23 mouse cellular contexts compared by ENCODE assay signal in the genomic region with DNA sequence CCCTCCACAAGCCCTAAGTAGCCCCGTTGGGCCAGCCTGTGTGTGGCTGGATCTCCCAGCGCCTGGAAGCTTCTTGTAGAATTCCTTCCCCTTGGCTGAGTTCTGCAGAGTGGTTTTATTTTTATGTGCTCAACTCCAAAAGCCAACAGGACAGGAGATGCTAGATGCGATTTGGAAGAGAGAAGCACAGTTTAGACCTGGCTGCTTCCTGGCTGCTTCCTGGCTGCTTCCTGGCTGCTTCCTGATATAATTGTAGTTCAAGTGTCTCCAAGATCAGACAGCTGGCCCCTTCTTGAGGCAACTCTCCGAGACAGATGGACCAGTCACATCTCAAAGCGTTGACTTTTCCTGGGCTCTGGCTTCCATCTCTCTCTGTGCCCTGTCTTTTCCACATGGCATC.
DNase-seq lines count a peak whose midpoint lies in the region; ATAC-seq and TF ChIP-seq lines count a peak whose summit lies in the region.
"Had no signal": no experiment of that assay in that cellular context is flagged by ENCODE, and none has a peak within 500 bp of the region (broad histone marks: within the 10 kb centered on the region; RNA-seq: fewer than 3 reads in every experiment).

No protein-coding gene starts in this region.

- no peak overlapping the region for H3K4me2 ChIP-seq in kidney, embryonic 15.5 days
- H3K4me2 ChIP-seq: embryonic facial prominence, embryonic 12.5 days; forebrain, embryonic 13.5 days; forebrain, embryonic 15.5 days had no signal

- no peaks in the 10 kb centered on the region for H3K9me3 ChIP-seq in kidney, embryonic 15.5 days (replicated peaks)
- H3K9me3 ChIP-seq: embryonic facial prominence, embryonic 10.5 days; embryonic facial prominence, embryonic 12.5 days; forebrain, embryonic 13.5 days; forebrain, embryonic 15.5 days had no signal

- H3K4me3 ChIP-seq in heart, adult 2 months = no peak overlapping the region
- H3K4me3 ChIP-seq in kidney, embryonic 15.5 days (replicated peaks) = no peak overlapping the region
- H3K4me3 ChIP-seq: embryonic facial prominence, embryonic 10.5 days; embryonic facial prominence, embryonic 12.5 days; forebrain, embryonic 13.5 days; forebrain, embryonic 15.5 days had no signal

- no peaks in the 10 kb centered on the region for H3K27me3 ChIP-seq in heart, adult 2 months (ENCODE audit: control insufficient read depth, insufficient read depth, low read length)
- H3K27me3 ChIP-seq in kidney, embryonic 15.5 days = peaks cover 10% of the 10 kb centered on the region; the same call in 1 of the 2 replicates
- H3K27me3 ChIP-seq: forebrain, embryonic 13.5 days; forebrain, embryonic 15.5 days had no signal

- TF ChIP-seq POLR2A in heart, adult 2 months (IDR thresholded peaks at IDR 0.05; ENCODE audit: insufficient read depth, low read depth, low read length) = no peak

- H3K4me1 ChIP-seq in heart, adult 2 months (ENCODE audit: control insufficient read depth, insufficient read depth, low read length) = peaks cover 34% of the 10 kb centered on the region
- H3K4me1 ChIP-seq in kidney, embryonic 15.5 days = peaks cover 42% of the 10 kb centered on the region
- H3K4me1 ChIP-seq: forebrain, embryonic 13.5 days; forebrain, embryonic 15.5 days had no signal

- 56% methylated on average over 5 of the region's 5 CpGs for WGBS in heart, adult 2 months
- whole genome bisulfite sequencing in kidney, embryonic 15.5 days = 75% methylated on average over 5 of the region's 5 CpGs

- ATAC-seq in kidney, embryonic 15.5 days (replicated peaks; ENCODE audit: low FRiP score) = no peak
- ATAC-seq: activated CD4-positive, CD25-positive, alpha-beta regulatory T cell, adult 4 months; CD4-positive, CD25-positive, alpha-beta regulatory T cell, adult 4 months; forebrain, embryonic 13.5 days; forebrain, embryonic 15.5 days; Patski had no signal

- H3K36me3 ChIP-seq in heart, adult 2 months (ENCODE audit: control insufficient read depth, insufficient read depth, low read length) = no peaks in the 10 kb centered on the region; the same call in 1 of the 2 replicates
- H3K36me3 ChIP-seq in kidney, embryonic 15.5 days = no peaks in the 10 kb centered on the region
- H3K36me3 ChIP-seq: embryonic facial prominence, embryonic 10.5 days; embryonic facial prominence, embryonic 12.5 days; forebrain, embryonic 15.5 days; G1E had no signal

- TF ChIP-seq CTCF in heart, adult 2 months (IDR thresholded peaks at IDR 0.05) = no peak

- H3K27ac ChIP-seq in heart, adult 2 months = peak overlapping the region; percentile 18
- no peak overlapping the region for H3K27ac ChIP-seq in kidney, embryonic 15.5 days
- H3K27ac ChIP-seq: embryonic facial prominence, embryonic 10.5 days; embryonic facial prominence, embryonic 12.5 days; forebrain, embryonic 13.5 days; forebrain, embryonic 15.5 days had no signal

- H3K79me2 ChIP-seq in heart, adult 2 months (replicated peaks; ENCODE audit: control insufficient read depth, insufficient read depth, low read length) = no peaks in the 10 kb centered on the region

- no peak for DNase-seq in heart, adult 2 months
- no peak for DNase-seq in heart, postnatal 25 days (ENCODE audit: low spot score)
- DNase-seq in kidney, adult 9 months = peak; percentile 31
- peak; percentile 28 to 57 for DNase-seq in kidney, postnatal 36 days
- no peak for DNase-seq in kidney, adult 8-10 months
- DNase-seq: adrenal gland, adult 8-10 months; adrenal gland, postnatal 14 days; adrenal gland, postnatal 36 days; B cell, adult 2 months; cerebellum, adult 11-12 months; cerebellum, adult 2 months; cerebellum, adult 9-10 months; cerebellum, postnatal 10 days; cerebellum, postnatal 25 days had no signal

- TF ChIP-seq EP300 in heart, adult 2 months (IDR thresholded peaks at IDR 0.05; ENCODE audit: insufficient read depth, low read depth, low read length) = 0 out of 2 replicates have a peak, but pooled peaks have one; percentile 42

- intact Hi-C loops in heart, adult 2 months (cut with DNase I) = no loop called here
- intact Hi-C loops in heart, postnatal 25 days (cut with DNase I) = no loop called here

- no peak overlapping the region for H3K9ac ChIP-seq in heart, adult 2 months (ENCODE audit: low read depth, low read length)
- H3K9ac ChIP-seq in kidney, embryonic 15.5 days = no peak overlapping the region
- H3K9ac ChIP-seq: embryonic facial prominence, embryonic 12.5 days; forebrain, embryonic 13.5 days; forebrain, embryonic 15.5 days had no signal

Comparison
In these comparisons a context has a peak if more than half of its experiments do, and no peak if none do; other contexts are left out.
1. DNase-seq: peak in kidney, adult 9 months (single experiment) and kidney, postnatal 36 days (2 of 2); none in heart, adult 2 months (0 of 2), heart, postnatal 25 days (single experiment) and kidney, adult 8-10 months (0 of 2).